Mouse (Mus musculus): ENCODE data around the gene Antxr2. TPM values are rescaled to one million over a fixed set of nuclear protein-coding genes. Genes with fewer than 3 reads are reported as not detected.

Gene Antxr2
- 100 to 1,000 TPM in 4 of 26 experiments, 10 to 100 TPM in 22; 10.5 to 159 (median 48.2) TPM for total RNA-seq (2018; cell fraction: chromatin; rRNA removed)
- 10 to 100 TPM; 20.2 to 67.7 (median 39.9) TPM for total RNA-seq (2018; cell fraction: cytosol; rRNA removed)
- 10 to 100 TPM; 26.7 to 86.5 (median 42.8) TPM for total RNA-seq (2018; cell fraction: nucleus; rRNA removed)
- polyA plus RNA-seq (2018) = 32.9 to 50.1 TPM (median 44.9 TPM) in 3 replicates

- 4% methylated on average over 56 of the region's 58 CpGs for WGBS (ENCODE audit: missing documents)
- H3K27ac ChIP-seq = peak within 1 kb of the TSS; percentile 78
Observed at GRCm38 (mm10) chr5:98030902-98031641, at the start of gene Antxr2. Antxr2 (minus strand) TSS chr5:98031043.

GRCm38 (mm10) chr5:98076612-98077011, 45.8 kb upstream of the Antxr2 start:
- Histone ChIP-seq H3K36me3 (ENCODE audit: inconsistent target) (no peaks in the 10 kb centered on the region), H3K4me3 (ENCODE audit: inconsistent target) (no peak overlapping the region), H3K27ac (no peak overlapping the region), H3K79me2 (ENCODE audit: inconsistent target) (no peaks in the 10 kb centered on the region)
- WGBS (ENCODE audit: missing documents) = 55% methylated on average over 3 of the region's 3 CpGs

More at GRCm38 (mm10) chr5:98030902-98031641, at the start of gene Antxr2:
- Histone ChIP-seq H3K79me2 (ENCODE audit: inconsistent target) (peaks cover 18% of the 10 kb centered on the region; the same call in 1 of the 2 replicates), H3K36me3 (ENCODE audit: inconsistent target) (peaks cover 5% of the 10 kb centered on the region), H3K4me3 (ENCODE audit: inconsistent target) (peak within 1 kb of the TSS; percentile 80)

- 88% methylated on average over 4 of the region's 4 CpGs for WGBS (ENCODE audit: missing documents)
- H3K4me3 ChIP-seq (ENCODE audit: inconsistent target) = no peak overlapping the region
- no peaks in the 10 kb centered on the region for H3K79me2 ChIP-seq (ENCODE audit: inconsistent target)
- no peak overlapping the region for H3K27ac ChIP-seq
- H3K36me3 ChIP-seq (ENCODE audit: inconsistent target) = no peaks in the 10 kb centered on the region
Observed at GRCm38 (mm10) chr5:98069191-98069590, 38.3 kb upstream of the Antxr2 start.

- no peaks in the 10 kb centered on the region for H3K79me2 ChIP-seq (ENCODE audit: inconsistent target)
- WGBS (ENCODE audit: missing documents) = 71% methylated on average over 6 of the region's 6 CpGs
- no peak overlapping the region for H3K4me3 ChIP-seq (ENCODE audit: inconsistent target)
- no peaks in the 10 kb centered on the region for H3K36me3 ChIP-seq (ENCODE audit: inconsistent target)
- H3K27ac ChIP-seq = no peak overlapping the region
Observed at GRCm38 (mm10) chr5:98055275-98055674, 24.4 kb upstream of the Antxr2 start.

- H3K36me3 ChIP-seq (ENCODE audit: inconsistent target) = no peaks in the 10 kb centered on the region
- no peak overlapping the region for H3K4me3 ChIP-seq (ENCODE audit: inconsistent target)
- H3K79me2 ChIP-seq (ENCODE audit: inconsistent target) = no peaks in the 10 kb centered on the region
- no peak overlapping the region for H3K27ac ChIP-seq
- WGBS (ENCODE audit: missing documents) = 11% methylated on average over 1 of the region's 1 CpGs
Observed at GRCm38 (mm10) chr5:98054834-98055233, 24.0 kb upstream of the Antxr2 start.

GRCm38 (mm10) chr5:98034928-98035327, 4.1 kb upstream of the Antxr2 start:
- WGBS (ENCODE audit: missing documents) = 85% methylated on average over 2 of the region's 2 CpGs
- H3K36me3 ChIP-seq (ENCODE audit: inconsistent target) = no peaks in the 10 kb centered on the region
- no peak overlapping the region for H3K4me3 ChIP-seq (ENCODE audit: inconsistent target)
- peaks cover 7% of the 10 kb centered on the region; the same call in 1 of the 2 replicates for H3K79me2 ChIP-seq (ENCODE audit: inconsistent target)
- no peak overlapping the region for H3K27ac ChIP-seq

- H3K4me3 ChIP-seq (ENCODE audit: inconsistent target) = no peak overlapping the region
- H3K79me2 ChIP-seq (ENCODE audit: inconsistent target) = peaks cover 14% of the 10 kb centered on the region; the same call in 1 of the 2 replicates
- H3K36me3 ChIP-seq (ENCODE audit: inconsistent target) = no peaks in the 10 kb centered on the region
- 0 out of 2 replicates have a peak overlapping the region, but pooled peaks have one; percentile 19 for H3K27ac ChIP-seq
- 0% methylated on average over 1 of the region's 2 CpGs for WGBS (ENCODE audit: missing documents)
Observed at GRCm38 (mm10) chr5:98034207-98034606, 3.4 kb upstream of the Antxr2 start.

- H3K36me3 ChIP-seq (ENCODE audit: inconsistent target) = no peaks in the 10 kb centered on the region
- no peak overlapping the region for H3K27ac ChIP-seq
- WGBS (ENCODE audit: missing documents) = 19% methylated on average over 7 of the region's 7 CpGs
- no peak overlapping the region for H3K4me3 ChIP-seq (ENCODE audit: inconsistent target)
- H3K79me2 ChIP-seq (ENCODE audit: inconsistent target) = peaks cover 18% of the 10 kb centered on the region; the same call in 1 of the 2 replicates
Observed at GRCm38 (mm10) chr5:98032803-98033420, 2.1 kb upstream of the Antxr2 start.

GRCm38 (mm10) chr5:98030091-98030901, 547 bp downstream of the Antxr2 start:
- Histone ChIP-seq H3K27ac (peak overlapping the region; percentile 78), H3K4me3 (ENCODE audit: inconsistent target) (peak overlapping the region; percentile 80), H3K79me2 (ENCODE audit: inconsistent target) (peaks cover 18% of the 10 kb centered on the region; the same call in 1 of the 2 replicates), H3K36me3 (ENCODE audit: inconsistent target) (peaks cover 12% of the 10 kb centered on the region)
- WGBS (ENCODE audit: missing documents) = 3% methylated on average over 36 of the region's 36 CpGs

GRCm38 (mm10) chr5:98027688-98028389, 3.0 kb downstream of the Antxr2 start:
- H3K27ac ChIP-seq = no peak overlapping the region
- H3K36me3 ChIP-seq (ENCODE audit: inconsistent target) = peaks cover 12% of the 10 kb centered on the region
- no peak overlapping the region for H3K4me3 ChIP-seq (ENCODE audit: inconsistent target)
- H3K79me2 ChIP-seq (ENCODE audit: inconsistent target) = peaks cover 18% of the 10 kb centered on the region; the same call in 1 of the 2 replicates
- 77% methylated on average over 8 of the region's 8 CpGs for WGBS (ENCODE audit: missing documents)

- Histone ChIP-seq H3K27ac (no peak overlapping the region), H3K4me3 (ENCODE audit: inconsistent target) (no peak overlapping the region), H3K36me3 (ENCODE audit: inconsistent target) (peaks cover 12% of the 10 kb centered on the region), H3K79me2 (ENCODE audit: inconsistent target) (peaks cover 18% of the 10 kb centered on the region; the same call in 1 of the 2 replicates)
- 100% methylated on average over 2 of the region's 2 CpGs for WGBS (ENCODE audit: missing documents)
Observed at GRCm38 (mm10) chr5:98025921-98026320, 4.9 kb downstream of the Antxr2 start.

- Histone ChIP-seq H3K79me2 (ENCODE audit: inconsistent target) (peaks cover 7% of the 10 kb centered on the region; the same call in 1 of the 2 replicates), H3K4me3 (ENCODE audit: inconsistent target) (no peak overlapping the region), H3K27ac (no peak overlapping the region), H3K36me3 (ENCODE audit: inconsistent target) (peaks cover 12% of the 10 kb centered on the region)
- WGBS (ENCODE audit: missing documents) = 72% methylated on average over 2 of the region's 2 CpGs
Observed at GRCm38 (mm10) chr5:98024545-98024944, 6.3 kb downstream of the Antxr2 start.

GRCm38 (mm10) chr5:98021518-98021917, 9.3 kb downstream of the Antxr2 start:
- whole genome bisulfite sequencing (ENCODE audit: missing documents) = 98% methylated on average over 4 of the region's 4 CpGs

GRCm38 (mm10) chr5:98020658-98021057, 10.2 kb downstream of the Antxr2 start:
- H3K36me3 ChIP-seq (ENCODE audit: inconsistent target) = peaks cover 3% of the 10 kb centered on the region
- H3K4me3 ChIP-seq (ENCODE audit: inconsistent target) = no peak overlapping the region
- no peaks in the 10 kb centered on the region for H3K79me2 ChIP-seq (ENCODE audit: inconsistent target)
- H3K27ac ChIP-seq = no peak overlapping the region

More at GRCm38 (mm10) chr5:98021518-98021917, 9.3 kb downstream of the Antxr2 start:
- no peak overlapping the region for H3K27ac ChIP-seq
- H3K79me2 ChIP-seq (ENCODE audit: inconsistent target) = no peaks in the 10 kb centered on the region
- no peak overlapping the region for H3K4me3 ChIP-seq (ENCODE audit: inconsistent target)
- H3K36me3 ChIP-seq (ENCODE audit: inconsistent target) = peaks cover 7% of the 10 kb centered on the region
